Mouse (Mus musculus): ENCODE measurements around the gene Trim45.

GRCm38 (mm10) chr3:100973906-100974305 lies 51.9 kb downstream of the Trim45 start:
- TF ChIP-seq CTCF (IDR thresholded peaks at IDR 0.05; ENCODE audit: borderline replicate concordance, insufficient read depth, low read depth, low read length) = peak; percentile 26; the same call in 1 of the 2 replicates
- TF ChIP-seq POLR2A (IDR thresholded peaks at IDR 0.05; ENCODE audit: borderline replicate concordance, insufficient read depth, low read length) = no peak
